Mouse (Mus musculus): ENCODE data around the gene Lmcd1.

DNA sequence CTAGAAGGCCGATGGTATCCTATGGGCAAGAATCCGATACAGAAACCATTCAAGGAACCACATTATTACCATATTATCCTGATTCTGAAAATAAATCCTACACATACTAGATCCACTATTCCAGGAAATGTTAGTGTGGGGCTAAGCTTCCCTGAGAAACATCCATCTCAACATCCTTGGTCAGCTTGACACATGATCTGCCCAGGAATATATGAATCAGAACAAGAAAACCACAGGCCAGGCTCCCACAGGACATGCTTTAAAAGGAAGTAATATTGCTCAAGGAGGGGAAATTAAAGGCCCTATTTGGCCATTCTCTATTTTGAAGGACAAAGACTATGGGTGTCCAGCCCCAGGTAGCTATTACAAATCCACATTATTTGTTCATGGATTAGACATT, 6.6 kb downstream of the Lmcd1 start:
- TF ChIP-seq GATA1 (IDR thresholded peaks at IDR 0.05; ENCODE audit: low read length) (no peak), TAL1 (IDR thresholded peaks at IDR 0.05; ENCODE audit: low read length) (no peak)

Measured in erythroblast, embryonic 14.5 days (primary cell).